Mouse (Mus musculus) heart, embryonic 10.5 days (tissue): ENCODE data around the gene Fut4. TPM values are rescaled to one million over a fixed set of nuclear protein-coding genes. Genes with fewer than 3 reads are reported as not detected.

Source experiments
- DNase-seq: peaks from one replicate; pipeline ENCODE4 v3.0.0-alpha.2; 2017; ENCODE audit warnings: low spot score
- H3K27ac ChIP-seq: fragments of 300-500 bp; sonication (generic); 2 replicates; pipeline ENCODE4 v1.5.1; 2016; ENCODE audit warnings: mild to moderate bottlenecking
- H3K27me3 ChIP-seq: fragments of 300-500 bp; sonication (generic); 2 replicates; pipeline ENCODE4 v1.6.1; 2016; ENCODE audit warnings: mild to moderate bottlenecking; ENCODE audit not compliant: poor library complexity, insufficient read depth, severe bottlenecking
- H3K36me3 ChIP-seq: fragments of 300-500 bp; sonication (generic); 2 replicates; pipeline ENCODE4 v1.6.1; 2016; ENCODE audit warnings: mild to moderate bottlenecking, moderate library complexity
- H3K4me1 ChIP-seq: fragments of 300-500 bp; sonication (generic); 2 replicates; pipeline ENCODE4 v1.6.1; 2016; ENCODE audit warnings: mild to moderate bottlenecking
- H3K4me3 ChIP-seq: fragments of 300-500 bp; sonication (generic); 2 replicates; pipeline ENCODE4 v1.5.1; 2016; ENCODE audit warnings: mild to moderate bottlenecking, moderate library complexity
- H3K9me3 ChIP-seq: fragments of 300-500 bp; sonication (generic); 2 replicates; pipeline ENCODE4 v1.6.1; 2016; ENCODE audit warnings: mild to moderate bottlenecking, moderate library complexity
- WGBS: fragments of 180-500 bp; shearing (Covaris S2); methylation state at CpG from one replicate; pipeline ENCODE4 v1.1.7; 2016; 5-methylcytosine and 5-hydroxymethylcytosine counted together
- polyA plus RNA-seq: library from polyadenylated mRNA; unstranded; fragments of >200 nt; fragmentation: Nextera tagmentation; extraction: Ambion mirVana; gene quantifications from 2 replicates; pipeline ENCODE4 v1.2.1, GENCODE M21; 2016

Fut4 gene
- polyA plus RNA-seq, 1 experiment from 2014 or later: 4.0 TPM

DNA sequence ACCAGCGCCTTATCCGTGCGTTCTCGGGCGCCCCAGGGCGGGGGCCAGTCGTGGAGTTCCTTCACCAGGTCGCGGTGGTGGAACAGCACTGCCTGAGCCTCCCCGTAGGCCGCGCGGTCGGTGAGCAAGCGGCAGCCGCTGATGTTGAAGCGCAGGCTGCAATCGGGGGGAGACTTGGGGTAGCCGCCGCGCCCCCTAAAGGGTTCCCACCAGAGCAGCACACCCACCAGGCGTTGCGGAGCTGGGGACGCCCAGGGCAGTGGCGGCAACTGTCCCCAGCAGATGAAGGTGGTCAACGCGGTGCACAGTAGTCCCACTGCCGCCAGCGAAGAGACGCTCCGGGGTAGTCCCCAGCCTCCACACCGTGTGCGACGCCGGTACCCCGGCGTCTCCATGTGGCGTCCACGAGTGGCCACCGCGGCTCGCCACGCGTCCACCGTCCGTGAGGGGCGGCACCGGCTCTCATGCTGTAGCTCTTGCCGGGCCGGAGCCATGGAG is 641 bp downstream of the Fut4 start:
- peak; percentile 81 for DNase-seq
- H3K27ac ChIP-seq: peak overlapping the region; percentile 85

GRCm38 (mm10) chr9:14750901-14751502 is 1.2 kb downstream of the Fut4 start:
- peak overlapping the region; percentile 70 for H3K4me3 ChIP-seq
- H3K36me3 ChIP-seq: no peaks in the 10 kb centered on the region
- WGBS: 48% methylated on average over 42 of the region's 42 CpGs
- no peaks in the 10 kb centered on the region for H3K9me3 ChIP-seq
- H3K4me1 ChIP-seq: peaks cover 15% of the 10 kb centered on the region
- H3K27me3 ChIP-seq: peaks cover 27% of the 10 kb centered on the region
- peak overlapping the region; percentile 85 for H3K27ac ChIP-seq
- DNase-seq: peak; percentile 73

More for the DNA sequence above, 641 bp downstream of the Fut4 start:
- peaks cover 15% of the 10 kb centered on the region for H3K4me1 ChIP-seq
- no peaks in the 10 kb centered on the region for H3K9me3 ChIP-seq
- peak overlapping the region; percentile 70 for H3K4me3 ChIP-seq
- H3K27me3 ChIP-seq: peaks cover 27% of the 10 kb centered on the region
- no peaks in the 10 kb centered on the region for H3K36me3 ChIP-seq
- WGBS: 1% methylated on average over 48 of the region's 50 CpGs

- no peak for DNase-seq
- H3K4me3 ChIP-seq: no peak within 1 kb of the TSS
- H3K27me3 ChIP-seq: 0 out of 2 replicates have a peak, but pooled peaks cover 3% of the 10 kb centered on the region
- H3K36me3 ChIP-seq: no peaks in the 10 kb centered on the region
- no peak within 1 kb of the TSS for H3K27ac ChIP-seq
- H3K4me1 ChIP-seq: no peaks in the 10 kb centered on the region
- H3K9me3 ChIP-seq: no peaks in the 10 kb centered on the region
- WGBS: 75% methylated on average over 19 of the region's 19 CpGs
Measured at GRCm38 (mm10) chr9:14740151-14740924, 11.9 kb downstream of the Fut4 start, which contains the start of gene Piwil4. Gene Piwil4, minus strand, starts transcription at chr9:14740733.

DNA sequence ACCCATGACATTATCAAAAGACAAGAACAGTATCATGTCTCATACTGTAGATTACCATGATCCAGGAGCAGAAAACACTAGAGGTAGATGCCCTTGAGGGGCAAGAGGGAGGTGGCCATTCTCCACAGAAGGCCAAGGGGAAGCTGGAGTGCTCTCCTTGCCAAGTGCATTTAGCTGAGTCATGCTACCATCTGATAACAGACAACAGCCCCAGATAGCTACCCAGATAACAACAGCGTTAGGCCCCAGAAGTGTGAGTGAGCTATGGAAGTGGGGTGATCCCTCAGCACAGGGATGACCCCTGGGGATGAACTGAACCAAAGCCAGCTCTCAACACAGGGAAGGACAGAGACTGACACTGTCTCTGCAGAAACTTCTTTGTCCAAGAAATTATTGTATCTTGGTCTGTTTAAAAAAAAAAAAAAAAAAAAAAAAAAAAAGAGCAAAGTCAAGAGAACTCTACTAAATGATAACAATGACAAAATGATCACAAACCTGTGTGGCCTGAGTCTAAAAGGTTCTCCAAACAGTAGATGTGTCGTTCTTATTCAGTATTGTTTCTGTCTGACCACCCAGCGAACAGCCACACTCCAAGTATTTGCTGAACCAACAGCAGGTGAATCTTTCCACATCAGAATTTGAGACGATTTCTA is 12.6 kb downstream of the Fut4 start:
- no peak for DNase-seq
- no peaks in the 10 kb centered on the region for H3K4me1 ChIP-seq
- no peak overlapping the region for H3K4me3 ChIP-seq
- H3K27me3 ChIP-seq: 0 out of 2 replicates have a peak, but pooled peaks cover 3% of the 10 kb centered on the region
- 69% methylated on average over 4 of the region's 4 CpGs for WGBS
- no peaks in the 10 kb centered on the region for H3K9me3 ChIP-seq
- H3K27ac ChIP-seq: no peak overlapping the region
- no peaks in the 10 kb centered on the region for H3K36me3 ChIP-seq

DNA sequence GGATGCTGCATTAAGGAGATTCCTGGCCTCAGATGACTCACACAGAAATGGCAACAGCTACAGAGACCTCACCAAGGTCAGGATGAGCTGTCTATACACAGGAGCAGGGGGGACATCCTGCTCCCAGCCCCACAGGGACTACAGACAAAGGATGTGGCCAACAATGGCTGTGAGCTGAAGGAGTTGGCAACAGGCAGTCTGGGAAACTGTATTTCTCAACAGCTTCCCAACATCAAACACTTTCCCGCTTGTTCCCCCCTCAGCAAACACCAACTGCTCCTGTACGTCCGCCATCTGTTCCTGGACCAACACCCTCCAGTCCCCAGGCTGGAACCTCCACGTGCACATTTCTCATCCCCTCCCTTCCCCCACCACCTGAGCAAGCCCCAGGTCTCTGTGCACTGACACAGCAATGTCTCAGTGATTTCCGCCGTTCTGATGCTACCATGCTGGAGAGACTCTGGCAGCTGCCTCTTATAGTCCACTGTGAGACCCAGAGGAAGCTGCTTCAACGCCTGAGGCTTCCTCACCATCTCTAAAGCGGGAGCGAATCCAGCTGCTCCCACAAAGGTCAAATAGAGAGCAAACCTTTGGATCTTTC is 21.2 kb downstream of the Fut4 start:
- Histone ChIP-seq H3K4me1 (peaks cover 7% of the 10 kb centered on the region; the same call in 1 of the 2 replicates), H3K36me3 (no peaks in the 10 kb centered on the region), H3K27me3 (no peaks in the 10 kb centered on the region), H3K27ac (0 out of 2 replicates have a peak overlapping the region, but pooled peaks have one; percentile 36), H3K4me3 (no peak overlapping the region), H3K9me3 (no peaks in the 10 kb centered on the region)
- 61% methylated on average over 9 of the region's 9 CpGs for WGBS
- no peak for DNase-seq

DNA sequence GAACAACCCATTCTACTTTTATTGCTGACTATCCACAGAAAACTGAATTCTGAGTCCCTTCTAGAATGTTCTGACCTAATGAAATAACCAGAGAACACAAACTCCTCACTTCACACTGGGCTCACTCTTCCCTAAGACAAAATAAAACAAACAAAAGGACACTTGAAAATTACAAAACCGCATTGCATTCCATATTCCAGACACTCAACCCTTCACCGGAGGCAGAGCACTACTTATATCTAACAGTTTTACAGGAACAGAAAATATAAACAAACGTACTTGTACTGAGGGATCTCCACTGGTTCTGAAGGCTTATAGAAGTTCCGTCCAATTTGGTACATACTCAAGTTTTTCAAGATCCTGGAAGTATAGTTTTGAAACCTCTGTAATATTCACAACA is 23.8 kb downstream of the Fut4 start:
- Histone ChIP-seq H3K27me3 (no peaks in the 10 kb centered on the region), H3K36me3 (no peaks in the 10 kb centered on the region), H3K9me3 (no peaks in the 10 kb centered on the region), H3K4me1 (peaks cover 7% of the 10 kb centered on the region; the same call in 1 of the 2 replicates), H3K27ac (no peak overlapping the region), H3K4me3 (no peak overlapping the region)
- no peak for DNase-seq
- 78% methylated on average over 4 of the region's 4 CpGs for WGBS

- H3K27me3 ChIP-seq: no peaks in the 10 kb centered on the region; the same call in 1 of the 2 replicates
- no peaks in the 10 kb centered on the region for H3K9me3 ChIP-seq
- no peaks in the 10 kb centered on the region for H3K36me3 ChIP-seq
- WGBS: 87% methylated on average over 4 of the region's 4 CpGs
- no peak overlapping the region for H3K4me3 ChIP-seq
- peaks cover 7% of the 10 kb centered on the region; the same call in 1 of the 2 replicates for H3K4me1 ChIP-seq
- H3K27ac ChIP-seq: no peak overlapping the region
- DNase-seq: no peak
Measured at GRCm38 (mm10) chr9:14726629-14727028, 25.6 kb downstream of the Fut4 start.

DNA sequence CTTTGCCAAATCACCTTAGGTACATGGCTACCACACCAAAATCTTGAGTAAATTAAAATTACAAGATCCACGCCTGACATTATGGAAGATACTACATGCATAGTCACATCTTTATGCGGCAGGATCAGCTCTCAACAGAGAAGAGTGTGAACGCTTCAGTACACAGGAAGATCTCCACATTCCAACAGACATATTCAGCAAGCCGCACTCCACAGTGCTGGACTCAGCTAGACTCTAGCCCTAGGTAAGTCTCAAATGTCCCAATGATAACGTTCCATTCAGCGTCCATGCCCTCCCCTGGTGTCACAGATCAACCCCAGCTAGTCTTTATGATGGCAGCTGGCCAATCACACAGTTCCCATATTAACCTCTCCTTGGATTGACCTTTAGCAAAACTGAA is 26.2 kb downstream of the Fut4 start:
- Histone ChIP-seq H3K9me3 (no peaks in the 10 kb centered on the region), H3K4me1 (peaks cover 3% of the 10 kb centered on the region; the same call in 1 of the 2 replicates), H3K36me3 (no peaks in the 10 kb centered on the region), H3K27ac (no peak overlapping the region), H3K4me3 (no peak overlapping the region), H3K27me3 (no peaks in the 10 kb centered on the region; the same call in 1 of the 2 replicates)
- no peak for DNase-seq
- 83% methylated on average over 6 of the region's 6 CpGs for WGBS

DNA sequence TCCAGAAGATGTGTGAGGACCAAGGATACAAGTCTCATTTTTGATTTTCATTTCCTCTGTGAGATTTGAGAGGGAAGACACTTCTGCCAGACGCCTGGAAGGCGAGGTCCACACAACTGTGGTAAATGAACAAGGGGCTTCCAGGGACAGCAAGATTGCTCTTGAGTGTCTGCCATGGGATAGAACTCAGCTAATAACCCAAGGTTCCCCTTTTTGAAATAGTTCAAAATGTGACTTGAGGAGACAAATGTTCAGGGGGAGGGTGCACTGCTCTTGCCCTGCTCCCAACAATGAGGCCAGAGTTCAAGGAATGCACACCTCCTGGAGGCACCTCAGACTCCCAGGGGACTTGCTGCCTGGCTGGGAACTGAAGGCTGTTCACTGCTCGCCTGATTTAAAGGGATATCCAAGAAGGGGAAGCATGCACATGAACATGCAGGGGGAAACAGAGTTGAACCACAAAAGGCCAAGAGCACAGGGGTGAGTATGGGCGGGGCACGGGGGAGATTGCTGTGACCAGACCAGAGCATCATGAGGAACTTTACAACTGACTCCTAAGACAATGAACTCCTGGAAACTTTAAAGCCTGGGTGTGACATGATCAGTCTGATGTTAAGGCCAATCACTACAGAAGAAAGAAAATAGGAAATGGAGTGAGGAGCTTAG is 27.3 kb downstream of the Fut4 start:
- H3K27me3 ChIP-seq: no peaks in the 10 kb centered on the region; the same call in 1 of the 2 replicates
- H3K4me3 ChIP-seq: no peak overlapping the region
- DNase-seq: no peak
- 68% methylated on average over 5 of the region's 5 CpGs for WGBS
- no peak overlapping the region for H3K27ac ChIP-seq
- no peaks in the 10 kb centered on the region for H3K9me3 ChIP-seq
- H3K36me3 ChIP-seq: no peaks in the 10 kb centered on the region
- H3K4me1 ChIP-seq: no peaks in the 10 kb centered on the region

GRCm38 (mm10) chr9:14721610-14722009 is 30.6 kb downstream of the Fut4 start:
- 76% methylated on average over 5 of the region's 5 CpGs for WGBS
- no peaks in the 10 kb centered on the region for H3K9me3 ChIP-seq
- H3K27ac ChIP-seq: no peak overlapping the region
- H3K27me3 ChIP-seq: no peaks in the 10 kb centered on the region; the same call in 1 of the 2 replicates
- no peak overlapping the region for H3K4me3 ChIP-seq
- DNase-seq: no peak
- peaks cover 4% of the 10 kb centered on the region for H3K4me1 ChIP-seq
- H3K36me3 ChIP-seq: no peaks in the 10 kb centered on the region

- Histone ChIP-seq H3K36me3 (no peaks in the 10 kb centered on the region), H3K4me3 (no peak overlapping the region), H3K27me3 (no peaks in the 10 kb centered on the region; the same call in 1 of the 2 replicates), H3K4me1 (peaks cover 4% of the 10 kb centered on the region), H3K27ac (no peak overlapping the region), H3K9me3 (no peaks in the 10 kb centered on the region)
- WGBS: 65% methylated on average over 2 of the region's 2 CpGs
- DNase-seq: no peak
Measured at GRCm38 (mm10) chr9:14720384-14720783, 31.8 kb downstream of the Fut4 start.

DNA sequence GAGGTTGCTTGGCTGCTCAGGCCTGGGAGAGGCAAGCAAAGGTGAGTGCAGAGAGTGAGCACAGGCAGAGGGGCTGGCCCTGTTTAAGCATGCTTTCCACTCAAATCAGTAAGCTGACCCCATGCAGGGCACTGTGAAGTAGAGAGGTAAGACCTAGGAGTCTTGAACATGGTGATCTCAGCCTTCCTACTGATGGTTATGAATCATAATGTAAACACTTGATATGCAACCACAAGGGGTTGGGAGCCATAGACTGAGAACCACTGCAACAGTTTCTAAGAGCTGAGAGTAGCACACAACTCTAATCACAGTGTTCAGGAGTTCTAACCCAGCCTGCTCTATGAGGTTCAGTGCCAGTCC is 33.9 kb downstream of the Fut4 start:
- Histone ChIP-seq H3K27me3 (no peaks in the 10 kb centered on the region; the same call in 1 of the 2 replicates), H3K9me3 (no peaks in the 10 kb centered on the region), H3K4me3 (no peak overlapping the region), H3K27ac (no peak overlapping the region), H3K36me3 (no peaks in the 10 kb centered on the region), H3K4me1 (peaks cover 4% of the 10 kb centered on the region)
- no peak for DNase-seq
